Mouse (Mus musculus): ENCODE measurements around the gene Krt222. TPM values are rescaled to one million over a fixed set of nuclear protein-coding genes. Genes with fewer than 3 reads are reported as not detected.

Krt222 gene
- polyA plus RNA-seq, 1 experiment from 2014 or later = 3.1 TPM

- Histone ChIP-seq H3K4me3 (no peak overlapping the region), H3K4me1 (replicated peaks) (peaks cover 6% of the 10 kb centered on the region; the same call in 1 of the 2 replicates), H3K36me3 (no peaks in the 10 kb centered on the region), H3K27me3 (no peaks in the 10 kb centered on the region), H3K27ac (no peak overlapping the region), H3K9me3 (replicated peaks) (no peaks in the 10 kb centered on the region), H3K9ac (no peak overlapping the region), H3K4me2 (no peak overlapping the region)
- 23% methylated on average over 14 of the region's 14 CpGs for WGBS
- ATAC-seq (replicated peaks; ENCODE audit: insufficient number of reproducible peaks, insufficient read depth, low FRiP score, low read depth) = no peak
Observed at GRCm38 (mm10) chr11:99238468-99238867, 5.4 kb downstream of the Krt222 start.

- peak overlapping the region; percentile 78 for H3K4me2 ChIP-seq
- peak overlapping the region; percentile 78 for H3K4me3 ChIP-seq
- H3K9ac ChIP-seq = peak overlapping the region; percentile 94
- 22% methylated on average over 15 of the region's 15 CpGs for WGBS
- no peaks in the 10 kb centered on the region for H3K27me3 ChIP-seq
- no peaks in the 10 kb centered on the region for H3K9me3 ChIP-seq (replicated peaks)
- no peak for ATAC-seq (replicated peaks; ENCODE audit: insufficient number of reproducible peaks, insufficient read depth, low FRiP score, low read depth)
- H3K4me1 ChIP-seq (replicated peaks) = peaks cover 20% of the 10 kb centered on the region
- peak overlapping the region; percentile 94 for H3K27ac ChIP-seq
- peaks cover 15% of the 10 kb centered on the region for H3K36me3 ChIP-seq
Observed at GRCm38 (mm10) chr11:99231049-99231816, 12.7 kb downstream of the Krt222 start.

GRCm38 (mm10) chr11:99230261-99231048, 13.4 kb downstream of the Krt222 start, which contains the start of gene Smarce1:
TSS of gene Smarce1 (minus strand) at chr11:99231017.
- Histone ChIP-seq H3K4me1 (replicated peaks) (peaks cover 20% of the 10 kb centered on the region), H3K27me3 (no peaks in the 10 kb centered on the region), H3K4me2 (peak within 1 kb of the TSS; percentile 78), H3K27ac (peak within 1 kb of the TSS; percentile 94), H3K9me3 (replicated peaks) (no peaks in the 10 kb centered on the region), H3K9ac (peak within 1 kb of the TSS; percentile 94), H3K4me3 (peak within 1 kb of the TSS; percentile 78), H3K36me3 (peaks cover 19% of the 10 kb centered on the region)
- WGBS = under 1% methylated on average over 87 of the region's 87 CpGs
- peak; percentile 85 for ATAC-seq (replicated peaks; ENCODE audit: insufficient number of reproducible peaks, insufficient read depth, low FRiP score, low read depth)

GRCm38 (mm10) chr11:99229641-99230260, 14.1 kb downstream of the Krt222 start:
- H3K36me3 ChIP-seq = peaks cover 25% of the 10 kb centered on the region
- peak overlapping the region; percentile 78 for H3K4me3 ChIP-seq
- peaks cover 20% of the 10 kb centered on the region for H3K4me1 ChIP-seq (replicated peaks)
- H3K9me3 ChIP-seq (replicated peaks) = no peaks in the 10 kb centered on the region
- peak; percentile 68; the same call in 1 of the 2 replicates for ATAC-seq (replicated peaks; ENCODE audit: insufficient number of reproducible peaks, insufficient read depth, low FRiP score, low read depth)
- H3K9ac ChIP-seq = peak overlapping the region; percentile 94
- peak overlapping the region; percentile 94 for H3K27ac ChIP-seq
- H3K27me3 ChIP-seq = no peaks in the 10 kb centered on the region
- H3K4me2 ChIP-seq = peak overlapping the region; percentile 78
- under 1% methylated on average over 31 of the region's 31 CpGs for WGBS

GRCm38 (mm10) chr11:99226298-99226697, 17.6 kb downstream of the Krt222 start:
- no peaks in the 10 kb centered on the region for H3K27me3 ChIP-seq
- 86% methylated on average over 5 of the region's 5 CpGs for WGBS
- H3K36me3 ChIP-seq = peaks cover 44% of the 10 kb centered on the region
- H3K27ac ChIP-seq = no peak overlapping the region
- no peak overlapping the region for H3K9ac ChIP-seq
- H3K9me3 ChIP-seq (replicated peaks) = no peaks in the 10 kb centered on the region
- H3K4me1 ChIP-seq (replicated peaks) = peaks cover 26% of the 10 kb centered on the region
- H3K4me2 ChIP-seq = no peak overlapping the region
- H3K4me3 ChIP-seq = no peak overlapping the region
- no peak for ATAC-seq (replicated peaks; ENCODE audit: insufficient number of reproducible peaks, insufficient read depth, low FRiP score, low read depth)

- Histone ChIP-seq H3K9ac (no peak overlapping the region), H3K4me1 (replicated peaks) (peaks cover 17% of the 10 kb centered on the region), H3K9me3 (replicated peaks) (no peaks in the 10 kb centered on the region), H3K4me3 (no peak overlapping the region), H3K4me2 (no peak overlapping the region), H3K36me3 (peaks cover 65% of the 10 kb centered on the region), H3K27ac (peak overlapping the region; percentile 13; the same call in 1 of the 2 replicates), H3K27me3 (no peaks in the 10 kb centered on the region)
- 78% methylated on average over 5 of the region's 5 CpGs for WGBS
- ATAC-seq (replicated peaks; ENCODE audit: insufficient number of reproducible peaks, insufficient read depth, low FRiP score, low read depth) = no peak
Observed at GRCm38 (mm10) chr11:99223310-99223709, 20.6 kb downstream of the Krt222 start.

GRCm38 (mm10) chr11:99221811-99222210, 22.1 kb downstream of the Krt222 start:
- no peak overlapping the region for H3K4me2 ChIP-seq
- 48% methylated on average over 2 of the region's 2 CpGs for WGBS
- H3K27me3 ChIP-seq = no peaks in the 10 kb centered on the region
- H3K9me3 ChIP-seq (replicated peaks) = no peaks in the 10 kb centered on the region
- peaks cover 66% of the 10 kb centered on the region for H3K36me3 ChIP-seq
- no peak overlapping the region for H3K4me3 ChIP-seq
- no peak overlapping the region for H3K27ac ChIP-seq
- no peak for ATAC-seq (replicated peaks; ENCODE audit: insufficient number of reproducible peaks, insufficient read depth, low FRiP score, low read depth)
- H3K4me1 ChIP-seq (replicated peaks) = peaks cover 14% of the 10 kb centered on the region
- H3K9ac ChIP-seq = no peak overlapping the region

- no peak for ATAC-seq (replicated peaks; ENCODE audit: insufficient number of reproducible peaks, insufficient read depth, low FRiP score, low read depth)
- Histone ChIP-seq H3K27ac (peak overlapping the region; percentile 38; the same call in 1 of the 2 replicates), H3K9me3 (replicated peaks) (no peaks in the 10 kb centered on the region), H3K4me1 (replicated peaks) (peaks cover 16% of the 10 kb centered on the region), H3K9ac (no peak overlapping the region), H3K36me3 (peaks cover 74% of the 10 kb centered on the region), H3K27me3 (no peaks in the 10 kb centered on the region), H3K4me3 (no peak overlapping the region), H3K4me2 (no peak overlapping the region)
- WGBS = 90% methylated on average over 7 of the region's 7 CpGs
Observed at GRCm38 (mm10) chr11:99217248-99217986, 26.5 kb downstream of the Krt222 start.

- no peak overlapping the region for H3K4me3 ChIP-seq
- peaks cover 9% of the 10 kb centered on the region; the same call in 1 of the 2 replicates for H3K4me1 ChIP-seq (replicated peaks)
- no peak overlapping the region for H3K4me2 ChIP-seq
- 79% methylated on average over 3 of the region's 3 CpGs for WGBS
- ATAC-seq (replicated peaks; ENCODE audit: insufficient number of reproducible peaks, insufficient read depth, low FRiP score, low read depth) = no peak; the same call in 1 of the 2 replicates
- H3K36me3 ChIP-seq = peaks cover 85% of the 10 kb centered on the region
- no peak overlapping the region for H3K9ac ChIP-seq
- H3K9me3 ChIP-seq (replicated peaks) = no peaks in the 10 kb centered on the region
- no peaks in the 10 kb centered on the region for H3K27me3 ChIP-seq
- H3K27ac ChIP-seq = peak overlapping the region; percentile 38
Observed at GRCm38 (mm10) chr11:99216181-99216580, 27.7 kb downstream of the Krt222 start.

GRCm38 (mm10) chr11:99212693-99213092, 31.2 kb downstream of the Krt222 start:
- no peak overlapping the region for H3K4me2 ChIP-seq
- no peak for ATAC-seq (replicated peaks; ENCODE audit: insufficient number of reproducible peaks, insufficient read depth, low FRiP score, low read depth)
- 75% methylated on average over 7 of the region's 7 CpGs for WGBS

More at GRCm38 (mm10) chr11:99212693-99213092, 31.2 kb downstream of the Krt222 start:
- H3K27ac ChIP-seq = no peak overlapping the region
- H3K27me3 ChIP-seq = no peaks in the 10 kb centered on the region
- peaks cover 72% of the 10 kb centered on the region for H3K36me3 ChIP-seq
- H3K4me3 ChIP-seq = no peak overlapping the region
- no peak overlapping the region for H3K9ac ChIP-seq
- no peaks in the 10 kb centered on the region for H3K9me3 ChIP-seq (replicated peaks)
- peaks cover 23% of the 10 kb centered on the region for H3K4me1 ChIP-seq (replicated peaks)
